Mouse (Mus musculus) Muller cell, postnatal 12 days (primary cell): ENCODE data around the gene Thada.

ENCODE experiments used
- DNase-seq: peaks from one replicate; pipeline ENCODE4 v3.0.0-alpha.2; 2015; ENCODE audit errors: inconsistent ontology term

Thada gene

DNA sequence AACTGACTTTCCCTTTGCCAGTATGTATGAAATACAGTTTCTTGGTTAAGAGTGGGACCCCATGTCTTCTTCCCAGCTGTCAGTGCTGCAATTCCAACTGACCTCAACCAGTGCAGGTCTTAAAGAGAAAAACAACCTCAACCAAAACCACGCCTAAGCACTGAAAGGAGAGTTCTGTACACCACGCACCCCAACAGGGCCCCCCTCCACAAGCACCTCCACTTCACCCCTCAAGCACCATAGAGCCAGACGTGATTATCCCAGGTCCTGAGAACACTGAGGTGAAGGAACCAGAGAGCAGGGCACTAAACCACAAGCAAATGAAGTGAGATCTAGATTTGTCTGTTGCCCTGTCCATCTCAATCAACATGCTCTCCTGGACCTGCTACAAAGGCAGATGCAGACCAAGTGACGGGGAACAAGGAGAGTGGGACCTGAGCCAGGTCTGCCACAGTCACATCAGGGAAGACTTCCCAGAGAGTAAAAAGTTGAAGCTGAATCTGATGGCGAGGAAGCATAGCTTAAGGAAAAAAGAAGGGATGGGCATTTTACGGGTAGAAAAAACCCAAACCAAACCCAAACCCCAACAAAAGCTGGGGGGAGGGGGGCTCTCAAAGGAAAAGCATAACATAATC lies 93.5 kb downstream of the Thada start:
- no peak for DNase-seq

GRCm38 (mm10) chr17:84370385-84370784 lies 95.6 kb downstream of the Thada start:
- DNase-seq = no peak

DNA sequence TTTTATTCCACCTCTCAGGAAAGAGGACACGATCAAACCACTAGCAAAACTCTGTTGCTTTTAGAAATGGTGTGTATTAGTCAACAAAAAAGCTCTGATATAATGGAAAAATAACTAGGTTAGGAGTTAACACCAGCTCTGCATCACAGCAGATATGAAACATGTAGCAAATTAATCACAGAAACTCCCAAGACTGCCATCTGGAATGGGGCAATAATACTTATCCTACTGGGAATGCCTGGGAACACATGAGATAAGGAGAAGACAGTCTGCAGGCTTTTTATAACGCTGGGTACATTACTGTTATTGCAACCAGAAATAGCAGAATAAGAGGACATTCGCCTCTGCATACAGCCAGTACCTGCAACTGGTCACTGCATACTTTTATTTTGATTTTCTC lies 96.2 kb downstream of the Thada start:
- no peak for DNase-seq

DNA sequence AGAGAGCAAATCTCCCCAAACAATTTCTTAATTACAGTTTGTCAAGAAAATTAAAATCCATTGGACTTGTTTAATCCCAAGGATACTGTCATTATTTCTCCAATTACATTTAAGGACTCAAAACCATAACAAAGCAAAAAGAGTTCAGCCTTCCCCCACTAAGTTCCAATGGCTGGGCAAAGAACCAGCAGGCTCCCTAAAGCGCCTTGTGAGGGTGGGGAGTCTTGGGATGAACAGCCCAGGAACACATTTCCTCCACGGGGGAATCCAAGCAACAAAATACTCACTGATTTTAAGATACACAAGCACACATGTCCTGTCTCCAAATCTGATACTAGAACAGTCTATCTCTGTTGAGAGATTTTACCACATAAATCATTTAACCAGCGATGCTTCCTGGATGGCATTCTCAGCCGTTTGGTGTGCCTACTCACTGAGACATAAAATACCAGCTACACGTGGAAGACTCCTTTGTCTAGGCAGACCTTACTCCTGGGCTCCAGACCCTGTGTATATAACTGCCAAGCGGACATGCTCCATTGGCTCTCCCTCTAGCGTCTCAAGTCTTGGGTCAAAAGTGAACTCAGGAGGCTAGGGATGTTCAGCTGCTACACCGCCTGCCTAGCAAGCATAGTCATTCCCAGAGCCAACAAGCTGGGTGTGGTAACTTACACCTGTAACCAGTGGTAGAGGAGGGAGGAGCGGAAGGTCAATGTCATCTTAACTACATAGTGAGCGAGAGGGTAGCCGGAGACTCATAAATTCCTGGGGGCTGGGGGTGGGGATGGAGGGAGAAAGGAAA lies 97.6 kb downstream of the Thada start:
- no peak for DNase-seq

DNA sequence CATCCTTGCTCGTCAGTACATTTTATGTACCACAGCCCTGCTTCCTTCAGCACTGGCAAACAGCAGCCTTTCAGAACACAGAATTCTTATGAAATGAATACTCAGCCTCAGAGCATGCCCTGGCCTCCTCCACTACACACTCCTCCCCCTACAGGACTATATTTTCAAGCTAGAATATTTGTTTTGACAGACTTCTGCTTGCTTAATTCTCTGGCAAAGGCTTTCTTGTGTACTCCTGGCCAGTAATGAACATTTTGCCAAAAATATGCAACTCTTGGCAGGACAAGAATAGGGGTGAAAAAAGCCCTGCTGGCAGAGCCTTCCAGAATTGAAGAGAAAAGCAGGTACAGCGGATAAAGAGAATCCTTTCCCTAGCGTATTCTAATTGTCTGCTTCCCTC lies 98.3 kb downstream of the Thada start:
- peak; percentile 85 for DNase-seq

- DNase-seq = no peak
Measured at GRCm38 (mm10) chr17:84365791-84366301, 100.2 kb downstream of the Thada start.

- DNase-seq = no peak
Measured at GRCm38 (mm10) chr17:84365006-84365716, 100.8 kb downstream of the Thada start.

- no peak for DNase-seq
Measured at GRCm38 (mm10) chr17:84363444-84363843, 102.6 kb downstream of the Thada start.

DNA sequence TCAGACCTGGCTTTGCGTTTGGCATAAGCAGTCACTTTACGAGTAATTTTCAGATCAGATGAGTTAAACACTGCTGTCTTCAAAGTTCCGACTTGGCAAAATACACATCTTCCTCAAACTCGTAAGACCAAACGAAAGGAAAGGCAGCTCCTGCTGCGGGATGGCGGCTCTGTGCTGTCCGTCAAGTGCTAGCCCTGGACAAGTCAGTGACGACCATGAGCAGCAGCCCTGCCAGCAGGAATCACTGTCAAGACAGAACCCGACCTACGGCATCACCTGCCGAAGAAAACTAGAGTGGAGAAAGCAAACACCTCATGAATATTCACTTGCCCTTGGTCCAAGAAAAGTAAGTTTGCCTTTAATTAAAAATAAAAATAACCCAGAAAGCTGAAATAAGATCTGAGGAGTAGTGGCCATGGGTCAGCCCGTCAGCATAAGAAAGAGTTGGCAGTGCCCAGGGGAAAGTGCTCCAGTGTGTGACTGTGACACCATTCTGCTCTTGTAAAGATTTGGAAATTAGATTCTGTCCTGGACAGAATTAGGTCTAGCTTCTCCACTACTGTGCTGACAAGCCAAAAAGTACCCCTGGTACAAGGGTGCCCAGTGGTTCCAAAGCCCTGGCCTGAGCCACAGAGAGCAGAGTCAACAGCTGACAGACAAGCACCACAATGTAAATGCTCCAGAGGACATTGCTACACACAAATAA lies 103.3 kb downstream of the Thada start:
- DNase-seq = no peak

- no peak for DNase-seq
Measured at GRCm38 (mm10) chr17:84361006-84361405, 105.0 kb downstream of the Thada start.

- DNase-seq = no peak
Measured at GRCm38 (mm10) chr17:84359810-84360209, 106.2 kb downstream of the Thada start.

DNA sequence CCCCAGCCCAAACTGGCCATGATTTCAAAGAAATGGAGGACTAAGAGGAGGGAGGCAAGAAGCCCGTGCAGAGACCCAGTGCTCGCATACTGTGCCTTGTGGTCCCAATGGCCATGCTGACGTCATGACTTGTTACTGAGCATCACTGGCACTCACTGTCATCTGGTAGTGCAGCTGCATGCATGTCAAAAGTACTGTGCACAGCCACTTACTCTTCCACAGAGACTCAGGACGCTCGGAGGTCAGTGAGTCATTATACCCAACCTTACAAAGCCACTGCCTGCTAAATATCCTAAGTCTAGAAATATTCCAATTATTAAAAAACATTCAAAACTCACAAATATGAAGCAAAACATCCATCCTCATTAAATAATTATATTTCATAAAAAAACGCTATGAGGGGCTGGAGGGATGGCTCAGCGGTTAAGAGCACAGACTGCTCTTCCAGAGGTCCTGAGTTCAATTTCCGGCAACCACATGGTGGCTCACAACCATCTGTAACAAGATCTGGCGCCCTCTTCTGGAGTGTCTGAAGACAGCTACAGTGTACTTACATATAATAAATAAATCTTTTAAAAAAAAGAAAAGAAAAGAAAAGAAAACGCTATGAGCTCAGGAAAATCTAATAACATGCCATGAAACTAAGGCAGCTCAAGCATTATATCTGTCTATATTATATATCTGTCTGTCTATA lies 106.9 kb downstream of the Thada start:
- no peak for DNase-seq

GRCm38 (mm10) chr17:84357776-84358175 lies 108.2 kb downstream of the Thada start:
- no peak for DNase-seq

- DNase-seq = no peak
Measured at GRCm38 (mm10) chr17:84356056-84356887, 109.7 kb downstream of the Thada start.

DNA sequence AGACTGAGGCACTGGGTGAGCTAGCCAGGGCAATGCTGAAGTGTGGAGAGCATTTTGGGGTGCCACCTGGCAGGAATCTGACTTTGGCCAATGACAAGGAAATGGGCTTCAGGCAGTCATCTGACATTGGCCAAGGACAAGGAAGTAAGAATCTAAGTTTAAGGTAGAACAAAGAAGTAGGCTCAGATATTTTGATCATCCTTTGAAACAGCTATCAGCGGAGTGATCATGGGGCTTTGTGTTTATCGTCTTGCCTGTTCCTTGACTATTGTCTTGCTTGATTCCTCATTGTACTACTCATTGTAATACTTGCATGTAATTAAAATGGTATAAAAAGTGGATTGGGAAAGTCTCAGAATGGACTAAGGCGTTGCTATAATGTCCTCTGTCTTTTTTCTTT lies 111.0 kb downstream of the Thada start:
- DNase-seq = no peak

DNA sequence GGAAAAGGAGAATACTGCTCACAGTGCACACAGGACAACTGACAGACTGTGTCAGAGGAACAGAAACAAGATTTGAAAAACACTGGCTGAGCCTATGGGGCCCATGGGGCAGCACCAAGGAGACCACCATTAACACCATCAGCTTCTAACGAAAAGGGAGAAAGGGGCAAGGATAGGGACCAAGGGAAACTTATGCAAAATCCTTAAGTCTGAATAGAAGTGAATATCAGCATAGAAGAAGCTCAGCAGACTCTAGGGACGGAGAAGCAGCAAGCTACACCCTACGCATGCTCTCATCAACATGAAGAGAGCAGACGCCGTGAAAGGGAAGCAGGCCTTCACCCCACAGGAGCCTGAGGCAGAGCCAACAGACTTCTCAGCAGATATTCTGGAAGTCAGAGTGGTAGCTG lies 112.1 kb downstream of the Thada start:
- no peak for DNase-seq

DNA sequence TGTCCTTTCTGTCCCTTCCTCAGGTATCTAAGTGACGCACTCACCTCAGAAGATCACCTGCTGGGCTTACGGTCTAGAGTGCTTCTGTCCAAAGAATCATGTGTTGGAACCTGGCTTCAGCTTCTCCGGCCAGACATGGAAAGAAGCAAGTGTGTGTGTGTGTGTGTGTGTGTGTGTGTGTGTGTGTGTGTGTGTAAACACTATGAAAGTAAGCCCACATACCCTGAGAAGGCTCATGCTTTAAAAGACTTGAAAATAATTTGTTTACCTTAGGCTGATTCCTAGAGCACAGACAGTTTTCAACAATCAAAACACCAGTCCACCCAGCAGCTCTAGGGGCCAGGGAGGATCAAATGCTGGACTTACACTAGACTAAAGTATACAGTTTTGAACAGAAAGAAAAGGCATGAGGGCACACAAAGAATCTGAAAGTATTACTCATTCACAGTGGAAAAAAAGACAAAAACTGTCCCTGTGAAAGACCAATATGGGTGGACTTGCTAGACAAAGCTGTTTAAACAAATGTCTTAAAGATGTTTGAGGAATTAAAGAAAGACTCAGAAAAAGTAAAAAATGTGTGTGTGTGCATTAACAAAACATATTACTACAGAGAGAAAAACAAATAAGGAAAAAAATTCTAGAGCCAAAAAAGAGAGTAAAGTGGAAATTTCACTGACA lies 112.6 kb downstream of the Thada start:
- no peak for DNase-seq

DNA sequence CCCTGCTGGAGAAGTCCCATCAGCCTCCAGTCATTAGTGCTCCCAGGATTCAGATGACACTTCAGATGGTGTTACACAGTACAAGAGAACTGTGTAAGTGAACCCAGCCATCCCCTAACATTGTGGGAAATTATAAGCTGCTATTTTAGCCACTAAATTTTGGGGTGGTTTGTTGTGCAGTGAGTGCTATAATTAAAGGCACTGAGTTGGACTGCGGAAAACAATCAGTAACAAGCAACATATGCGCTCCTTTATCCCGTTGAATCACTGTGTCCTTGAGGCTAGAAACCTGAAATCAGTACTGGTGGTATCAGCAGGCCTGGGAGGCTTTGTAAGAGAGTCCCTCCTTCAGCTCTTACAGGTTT lies 113.2 kb downstream of the Thada start:
- no peak for DNase-seq

GRCm38 (mm10) chr17:84351912-84352789 lies 113.9 kb downstream of the Thada start:
- no peak for DNase-seq
